23 mouse cellular contexts compared by ENCODE assay signal in genomic region chr2:108795145-108795544, GRCm38 (mm10).
A peak's percentile ranks its signal among the peaks of the same experiment; 100 is the strongest.
DNase-seq lines count a peak whose midpoint lies in the region; ATAC-seq lines count a peak whose summit lies in the region.
"Had no signal": no experiment of that assay in that cellular context is flagged by ENCODE, and none has a peak within 500 bp of the region (broad histone marks: within the 10 kb centered on the region; RNA-seq: fewer than 3 reads in every experiment).

No protein-coding gene starts in this region.

- no peak overlapping the region for H3K4me3 ChIP-seq in embryonic facial prominence, embryonic 11.5 days (ENCODE audit: low read depth, low read length)
- H3K4me3 ChIP-seq in embryonic facial prominence, embryonic 10.5 days = no peak overlapping the region
- no peak overlapping the region for H3K4me3 ChIP-seq in embryonic facial prominence, embryonic 14.5 days (ENCODE audit: low read depth, low read length)
- H3K4me3 ChIP-seq: embryonic facial prominence, embryonic 13.5 days; forebrain, embryonic 13.5 days; heart, adult 2 months; heart, embryonic 15.5 days; hindbrain, embryonic 13.5 days had no signal

- no peaks in the 10 kb centered on the region for H3K36me3 ChIP-seq in embryonic facial prominence, embryonic 11.5 days (replicated peaks; ENCODE audit: control insufficient read depth, insufficient read depth, low read depth, low read length)
- no peaks in the 10 kb centered on the region for H3K36me3 ChIP-seq in embryonic facial prominence, embryonic 10.5 days (replicated peaks)
- no peaks in the 10 kb centered on the region for H3K36me3 ChIP-seq in embryonic facial prominence, embryonic 14.5 days (ENCODE audit: control insufficient read depth, insufficient read depth, low read length)
- H3K36me3 ChIP-seq: embryonic facial prominence, embryonic 13.5 days; heart, embryonic 15.5 days; hindbrain, embryonic 13.5 days had no signal

- no peak overlapping the region for H3K9ac ChIP-seq in embryonic facial prominence, embryonic 11.5 days (replicated peaks; ENCODE audit: low read length)
- no peak overlapping the region for H3K9ac ChIP-seq in embryonic facial prominence, embryonic 14.5 days (ENCODE audit: low read depth, low read length)
- H3K9ac ChIP-seq: embryonic facial prominence, embryonic 13.5 days; forebrain, embryonic 13.5 days; forebrain, postnatal 0 days; heart, embryonic 15.5 days; hindbrain, embryonic 13.5 days had no signal

- peak; percentile 72; the same call in 1 of the 2 replicates for ATAC-seq in embryonic facial prominence, embryonic 11.5 days (replicated peaks; ENCODE audit: insufficient number of reproducible peaks, low FRiP score, low TSS enrichment, low read depth)
- ATAC-seq in embryonic facial prominence, embryonic 14.5 days (ENCODE audit: low read depth) = no peak
- ATAC-seq: forebrain, embryonic 13.5 days; forebrain, postnatal 0 days; hindbrain, postnatal 0 days had no signal

- peak; percentile 66 for DNase-seq in embryonic facial prominence, embryonic 11.5 days (ENCODE audit: low spot score)
- no peak for DNase-seq in embryonic facial prominence, embryonic 10.5 days (ENCODE audit: low spot score)
- DNase-seq in brain, adult 2 months (ENCODE audit: low read depth, low spot score) = peak; percentile 10
- peak; percentile 14 for DNase-seq in embryonic facial prominence, embryonic 14.5 days (ENCODE audit: low spot score)
- no peak for DNase-seq in urinary bladder, postnatal 25 days (ENCODE audit: low spot score)
- DNase-seq in layer of hippocampus, adult 11-12 months (ENCODE audit: low spot score) = no peak
- no peak for DNase-seq in left cerebral cortex, adult 18-20 months (ENCODE audit: low spot score in 2 of 2)
- DNase-seq: adrenal gland, adult 8-10 months; adrenal gland, postnatal 36 days; cerebellum, adult 11 months; cerebellum, adult 9-10 months; forebrain, postnatal 0 days; gastrocnemius, postnatal 10 days; heart, adult 2 months; heart, postnatal 14 days; kidney, adult 11 months had no signal

- H3K4me2 ChIP-seq in embryonic facial prominence, embryonic 11.5 days (ENCODE audit: low read depth, low read length) = no peak overlapping the region
- H3K4me2 ChIP-seq in embryonic facial prominence, embryonic 14.5 days (ENCODE audit: low read depth, low read length) = no peak overlapping the region
- H3K4me2 ChIP-seq: embryonic facial prominence, embryonic 13.5 days; forebrain, embryonic 13.5 days; heart, embryonic 11.5 days; heart, embryonic 15.5 days; hindbrain, embryonic 13.5 days had no signal

- no peaks in the 10 kb centered on the region for H3K27me3 ChIP-seq in embryonic facial prominence, embryonic 11.5 days (ENCODE audit: control insufficient read depth, insufficient read depth, low read length)
- no peaks in the 10 kb centered on the region for H3K27me3 ChIP-seq in embryonic facial prominence, embryonic 10.5 days (replicated peaks; ENCODE audit: low read depth, poor library complexity, severe bottlenecking)
- no peaks in the 10 kb centered on the region for H3K27me3 ChIP-seq in embryonic facial prominence, embryonic 14.5 days (replicated peaks; ENCODE audit: control insufficient read depth, insufficient read depth, low read length)
- H3K27me3 ChIP-seq: CH12.LX; embryonic facial prominence, embryonic 13.5 days; forebrain, embryonic 13.5 days; heart, embryonic 15.5 days; hindbrain, embryonic 13.5 days had no signal

- no peaks in the 10 kb centered on the region for H3K4me1 ChIP-seq in embryonic facial prominence, embryonic 11.5 days (ENCODE audit: control insufficient read depth, insufficient read depth, low read length)
- no peaks in the 10 kb centered on the region for H3K4me1 ChIP-seq in embryonic facial prominence, embryonic 10.5 days
- H3K4me1 ChIP-seq in embryonic facial prominence, embryonic 14.5 days (ENCODE audit: control insufficient read depth, insufficient read depth, low read length) = 0 out of 2 replicates have a peak, but pooled peaks cover 3% of the 10 kb centered on the region
- H3K4me1 ChIP-seq: embryonic facial prominence, embryonic 13.5 days; forebrain, embryonic 13.5 days; heart, embryonic 15.5 days; hindbrain, embryonic 13.5 days had no signal

- no peaks in the 10 kb centered on the region for H3K9me3 ChIP-seq in embryonic facial prominence, embryonic 11.5 days (replicated peaks; ENCODE audit: control insufficient read depth, low read length)
- H3K9me3 ChIP-seq in embryonic facial prominence, embryonic 10.5 days = no peaks in the 10 kb centered on the region
- H3K9me3 ChIP-seq in embryonic facial prominence, embryonic 14.5 days (ENCODE audit: control insufficient read depth, low read length) = no peaks in the 10 kb centered on the region
- H3K9me3 ChIP-seq: embryonic facial prominence, embryonic 13.5 days; forebrain, embryonic 13.5 days; heart, embryonic 15.5 days; hindbrain, embryonic 13.5 days had no signal

- WGBS in embryonic facial prominence, embryonic 11.5 days = 21% methylated on average over 2 of the region's 2 CpGs
- WGBS in embryonic facial prominence, embryonic 10.5 days = 51% methylated on average over 2 of the region's 2 CpGs
- WGBS in embryonic facial prominence, embryonic 14.5 days = 34% methylated on average over 2 of the region's 2 CpGs

- no peak overlapping the region for H3K27ac ChIP-seq in embryonic facial prominence, embryonic 11.5 days (replicated peaks; ENCODE audit: low read depth, low read length)
- H3K27ac ChIP-seq in embryonic facial prominence, embryonic 10.5 days (replicated peaks) = no peak overlapping the region
- no peak overlapping the region for H3K27ac ChIP-seq in embryonic facial prominence, embryonic 14.5 days (replicated peaks; ENCODE audit: low read depth, low read length)
- H3K27ac ChIP-seq: embryonic facial prominence, embryonic 13.5 days; forebrain, embryonic 13.5 days; heart, adult 2 months; heart, embryonic 15.5 days; hindbrain, embryonic 13.5 days; hindbrain, postnatal 0 days had no signal

Comparison
In these comparisons a context has a peak if more than half of its experiments do, and no peak if none do; other contexts are left out.
1. DNase-seq: peak in embryonic facial prominence, embryonic 11.5 days (single experiment), brain, adult 2 months (single experiment) and embryonic facial prominence, embryonic 14.5 days (single experiment); none in embryonic facial prominence, embryonic 10.5 days (single experiment), urinary bladder, postnatal 25 days (single experiment), layer of hippocampus, adult 11-12 months (single experiment) and left cerebral cortex, adult 18-20 months (0 of 2).